Mouse (Mus musculus) frontal cortex, postnatal 14 days (tissue): ENCODE measurements at regions not wholly inside any gene's neighbourhood (a gene's known extent, or its start where the extent isn't known, plus 50 kb on each side); places are given as distances from the start of the nearest gene placed in this dataset.

Experiments used
- DNase-seq, 2 experiments: peaks; one replicate each; pipeline ENCODE4 v3.0.0; 2022; ENCODE audit warnings: low spot score in 2 of 2

DNA sequence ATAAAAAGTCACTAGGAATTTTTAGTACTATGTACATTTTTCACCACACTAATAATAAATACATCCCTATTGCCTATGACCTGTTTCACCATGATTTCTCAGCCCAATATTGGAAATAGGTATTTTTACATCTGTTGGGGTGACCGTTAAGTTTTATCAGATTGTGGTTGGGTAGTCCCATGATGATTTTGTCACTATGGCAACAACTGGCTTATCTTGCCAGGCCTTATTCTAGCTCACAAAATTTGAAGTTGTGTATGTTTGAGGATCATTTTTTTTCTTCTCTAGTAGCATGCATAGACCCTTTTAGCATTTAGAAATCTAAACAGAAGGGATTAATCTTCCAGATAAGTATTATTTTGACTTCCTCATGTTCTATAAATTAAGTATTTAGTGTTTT is 1211.1 kb upstream of the Pcdh17 start:
- no peak for DNase-seq

DNA sequence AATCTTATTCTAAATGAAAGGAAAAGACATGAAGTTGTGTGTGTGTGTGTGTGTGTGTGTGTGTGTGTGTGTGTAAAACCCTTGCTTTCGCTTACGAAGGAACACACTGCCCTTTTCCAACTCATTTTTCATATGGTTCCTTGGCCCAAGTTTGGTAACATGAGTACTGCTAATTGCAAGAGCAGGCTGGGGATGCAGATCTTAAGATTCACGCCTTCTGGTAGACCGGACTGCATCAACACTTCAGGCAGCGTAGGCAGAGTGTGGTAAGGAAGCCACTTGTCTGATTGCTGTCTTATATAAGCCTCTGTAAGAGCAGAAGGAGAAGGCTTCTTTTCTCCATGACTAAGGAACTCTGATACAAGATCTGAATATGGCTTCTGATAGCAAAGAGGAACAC is 1196.5 kb upstream of the Pcdh17 start:
- DNase-seq = peak in 1 of 2 experiments; percentile 33

DNA sequence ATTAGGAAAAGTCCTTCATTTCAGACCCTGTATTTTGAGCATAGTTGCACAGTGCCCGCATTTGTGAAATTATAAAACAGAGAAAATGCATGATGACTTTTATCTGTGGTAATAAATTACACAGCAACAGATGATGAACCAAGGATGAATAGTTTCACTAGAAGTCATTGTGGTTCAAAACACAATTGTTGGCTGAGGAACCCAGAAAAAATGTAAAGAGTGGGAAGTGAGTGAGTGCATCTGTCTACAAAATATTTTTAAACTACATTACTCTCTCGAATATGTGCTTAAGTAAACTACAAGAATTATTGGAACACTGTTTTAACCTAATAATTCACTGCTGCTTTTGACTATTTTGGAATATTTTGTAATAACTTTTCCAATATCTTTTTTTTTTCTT is 1196.0 kb upstream of the Pcdh17 start:
- DNase-seq = no peak

DNA sequence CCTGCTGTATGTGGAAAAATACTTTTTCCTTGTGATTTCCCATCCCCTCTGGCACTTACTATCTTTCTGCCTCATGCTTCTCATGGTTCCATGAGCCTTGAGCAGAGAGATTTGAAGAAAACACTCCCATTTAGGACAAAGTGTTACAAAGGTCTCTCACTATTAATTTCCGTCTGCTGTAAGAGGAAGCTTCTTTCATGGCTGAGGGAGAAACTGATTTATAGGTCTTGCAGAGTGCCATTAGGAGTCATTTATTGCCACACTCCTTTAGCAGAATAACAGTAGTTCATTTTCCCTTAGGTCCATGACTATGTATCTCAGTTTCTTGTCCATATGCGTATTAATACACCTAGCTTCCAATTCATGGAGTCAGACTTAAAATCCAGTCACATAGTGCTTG is 1190.4 kb upstream of the Pcdh17 start:
- no peak for DNase-seq

DNA sequence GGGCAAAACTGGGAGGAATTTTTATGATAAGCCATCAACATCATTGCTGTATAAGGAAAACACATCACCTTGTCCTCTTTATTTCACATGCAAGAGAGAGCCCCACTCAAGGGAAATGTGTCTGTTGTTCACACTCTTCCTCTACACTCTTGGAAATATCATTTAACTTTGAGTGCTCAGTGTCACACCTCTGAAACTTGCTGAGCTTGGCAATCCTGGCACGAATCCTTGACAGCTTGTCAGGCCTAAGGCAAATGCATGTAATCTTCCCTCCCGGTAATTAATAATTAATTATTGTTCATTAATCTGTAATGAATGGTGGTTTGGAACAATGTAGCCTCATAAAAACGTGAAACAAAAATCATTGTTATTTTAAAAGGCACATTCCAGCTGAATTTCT is 1140.8 kb upstream of the Pcdh17 start:
- DNase-seq = no peak

DNA sequence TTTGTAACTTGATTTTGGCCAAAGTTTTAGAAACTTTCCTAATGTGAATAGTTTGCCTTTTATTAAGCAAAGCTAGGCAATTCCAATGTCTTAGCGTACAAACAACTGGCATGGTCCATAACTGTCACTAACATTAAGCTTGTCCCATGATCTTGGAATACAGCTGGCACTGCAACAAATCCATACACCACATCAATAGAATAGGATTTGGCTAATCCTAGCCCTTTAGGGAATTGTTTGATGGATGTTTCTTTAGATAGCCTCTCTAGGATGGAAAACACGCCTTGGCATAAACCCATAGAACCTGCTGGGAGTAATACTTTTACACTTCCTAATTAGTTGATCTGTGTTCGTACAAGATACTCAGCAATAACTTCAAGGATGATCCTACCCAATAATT is 1122.6 kb upstream of the Pcdh17 start:
- no peak for DNase-seq

DNA sequence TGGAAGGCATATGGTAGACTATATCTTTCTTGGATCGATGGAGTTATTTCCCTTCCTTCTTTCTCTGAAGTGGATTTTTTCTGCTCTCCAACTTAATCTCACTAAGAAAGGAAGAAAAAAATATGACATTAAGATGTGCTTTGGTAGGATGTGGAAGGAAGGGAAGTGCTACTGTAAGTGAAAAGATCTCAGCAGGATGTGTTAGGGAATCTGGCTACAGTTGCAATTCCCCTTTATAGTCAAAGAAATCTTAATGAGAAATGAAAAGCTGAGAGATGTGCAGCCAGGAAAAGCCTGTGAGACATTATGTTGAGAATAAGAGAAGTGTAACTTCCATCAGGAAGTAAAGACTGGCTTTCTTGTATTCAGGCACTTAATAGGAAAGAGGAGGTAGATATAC is 1080.2 kb upstream of the Pcdh17 start:
- DNase-seq = no peak
